Mouse (Mus musculus): ENCODE measurements around the gene Dnajb12.

The Dnajb12 gene

DNA sequence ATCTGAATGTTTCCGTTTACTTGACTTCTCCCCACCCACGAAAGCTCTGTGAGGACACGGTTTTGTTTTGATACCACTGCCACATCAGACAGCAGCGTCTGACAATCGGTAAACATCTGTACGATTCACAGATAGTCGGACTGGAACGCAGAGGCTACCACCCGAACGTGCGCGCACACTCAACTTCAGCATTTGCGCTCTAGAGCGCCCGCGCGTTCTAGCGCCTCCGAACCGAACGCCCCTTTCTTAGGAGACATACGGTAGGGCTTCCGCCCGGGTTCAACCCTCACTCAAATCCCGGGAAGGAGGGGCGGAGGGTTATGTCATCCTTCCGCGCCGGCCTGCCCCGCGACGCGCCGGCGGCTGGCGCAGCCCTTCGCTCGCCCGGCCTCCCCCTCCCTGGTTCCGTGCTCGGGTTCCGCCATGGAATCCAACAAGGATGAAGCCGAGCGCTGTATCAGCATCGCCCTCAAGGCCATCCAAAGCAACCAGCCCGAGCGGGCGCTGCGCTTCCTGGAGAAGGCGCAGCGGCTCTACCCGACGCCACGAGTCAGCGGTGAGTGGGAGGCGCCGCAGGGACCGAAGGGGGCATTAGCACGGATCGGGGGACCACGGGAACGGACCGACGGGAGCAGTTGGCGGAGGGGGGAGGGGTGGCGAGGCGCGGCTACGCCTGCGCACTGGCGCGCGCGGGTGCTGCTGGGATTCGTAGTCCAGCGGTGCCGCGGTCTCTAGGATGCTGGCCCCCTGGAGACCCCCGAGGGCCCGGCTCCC is at the start of gene Dnajb12:
Gene Dnajb12, plus strand, starts transcription at position 302 of the 774 bp plus-strand sequence.
- in situ Hi-C loops (cut with MboI, MseI): loop anchor here (10.0 kb wide), 1 partner anchor 255 kb away; no protein-coding TSS in a partner anchor

DNA sequence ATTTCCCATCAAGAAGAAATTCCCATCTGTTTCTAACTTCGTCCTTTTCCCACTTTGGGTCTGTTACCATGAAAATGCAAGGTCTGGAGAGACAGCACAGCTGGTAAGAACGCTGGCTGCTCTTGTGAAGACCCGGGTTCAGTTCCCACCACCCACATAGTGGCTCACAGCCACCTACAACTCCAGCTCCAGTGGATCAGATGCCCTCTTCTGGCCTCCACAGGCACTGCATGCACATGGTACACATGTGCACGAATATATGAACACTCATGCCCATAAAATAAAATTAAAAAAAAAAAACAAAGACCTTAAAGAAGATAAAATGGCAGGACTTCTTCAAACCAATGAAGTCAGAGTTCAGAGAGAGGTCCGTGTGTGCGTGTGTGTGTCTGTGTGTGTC is 49.5 kb upstream of the Dnajb12 start:
- in situ Hi-C loops (cut with MboI, MseI): loop anchor here (5.0 kb wide), 1 partner anchor 73 kb away; no protein-coding TSS in a partner anchor

DNA sequence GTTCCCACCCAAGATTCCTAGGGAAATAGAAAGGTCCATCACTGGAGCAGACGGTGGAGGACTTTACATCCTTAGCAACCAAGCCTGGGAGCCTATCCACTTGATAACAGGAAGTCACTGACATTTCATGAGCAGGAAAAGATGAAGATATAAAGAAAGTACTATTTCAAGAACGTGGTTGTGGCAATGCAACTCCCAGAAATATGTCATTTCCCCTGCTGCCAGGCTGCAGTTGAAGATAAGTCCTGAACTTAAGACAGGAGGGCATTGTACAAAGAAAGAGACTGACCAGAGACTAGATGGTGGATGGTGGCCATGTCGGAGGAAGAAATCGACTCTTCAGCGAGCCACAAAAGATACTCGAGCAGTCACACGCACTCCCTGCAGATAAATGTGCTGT is 47.4 kb upstream of the Dnajb12 start:
- in situ Hi-C loops (cut with MboI, MseI): no loop called here

DNA sequence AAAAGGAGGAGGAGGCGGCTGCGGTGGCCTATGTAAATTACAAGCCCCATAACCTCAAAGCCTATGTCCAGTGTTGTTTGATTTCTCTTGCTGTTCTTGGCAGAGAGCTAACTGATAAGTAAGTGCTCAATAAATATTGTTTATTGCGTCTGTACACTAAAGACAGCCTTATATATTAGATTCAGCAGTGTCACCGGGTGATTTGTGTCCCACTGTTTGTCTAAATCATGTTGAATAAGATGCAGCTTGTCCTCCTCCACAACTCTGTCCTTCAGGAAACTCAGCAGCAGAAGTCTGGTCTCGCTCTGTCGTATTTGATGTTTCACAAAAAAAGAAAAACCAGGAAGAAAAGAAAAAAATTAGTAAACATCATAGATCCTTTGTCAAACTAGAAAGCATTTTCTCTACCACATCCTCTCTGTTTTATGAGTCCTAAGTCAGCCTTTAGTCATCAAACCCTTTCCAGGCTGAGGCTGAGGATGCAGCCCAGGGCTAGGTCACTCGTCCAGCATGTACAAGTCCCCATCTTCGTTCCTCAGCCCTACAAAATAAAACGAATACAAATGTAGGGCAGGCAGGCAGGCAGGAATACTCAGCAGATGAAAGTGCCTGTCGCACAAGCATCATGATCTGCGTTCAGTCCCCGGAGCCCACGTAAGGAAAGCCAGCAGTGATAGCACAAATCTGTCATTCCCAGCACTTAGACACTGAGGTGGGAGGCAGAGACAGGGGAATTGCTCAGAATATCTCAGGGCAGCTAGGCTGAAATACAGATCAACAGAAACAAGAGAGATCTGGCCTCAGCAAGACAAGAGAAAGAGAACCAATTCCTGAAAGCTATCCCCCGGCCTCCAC is 43.8 kb upstream of the Dnajb12 start:
- in situ Hi-C loops (cut with MboI, MseI): no loop called here

DNA sequence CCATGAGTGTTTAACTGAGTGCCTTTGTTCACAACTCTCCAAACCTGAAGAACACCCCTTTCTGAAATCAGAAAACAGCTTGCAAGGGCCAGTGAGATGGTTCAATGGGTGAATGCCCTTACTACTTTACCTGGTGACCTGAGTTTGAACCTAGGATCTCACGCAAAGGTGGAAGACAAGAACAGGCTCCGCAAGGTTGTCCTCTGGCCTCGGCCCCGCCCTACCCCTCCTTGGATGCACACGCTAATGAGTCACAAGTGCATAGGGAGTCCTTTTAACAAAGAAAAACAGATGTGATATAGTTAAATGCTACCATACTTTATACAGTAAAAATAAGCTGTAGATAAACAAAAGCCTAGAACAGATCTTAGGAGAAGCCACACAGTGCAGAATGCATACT is 41.9 kb upstream of the Dnajb12 start:
- in situ Hi-C loops (cut with MboI, MseI): no loop called here

DNA sequence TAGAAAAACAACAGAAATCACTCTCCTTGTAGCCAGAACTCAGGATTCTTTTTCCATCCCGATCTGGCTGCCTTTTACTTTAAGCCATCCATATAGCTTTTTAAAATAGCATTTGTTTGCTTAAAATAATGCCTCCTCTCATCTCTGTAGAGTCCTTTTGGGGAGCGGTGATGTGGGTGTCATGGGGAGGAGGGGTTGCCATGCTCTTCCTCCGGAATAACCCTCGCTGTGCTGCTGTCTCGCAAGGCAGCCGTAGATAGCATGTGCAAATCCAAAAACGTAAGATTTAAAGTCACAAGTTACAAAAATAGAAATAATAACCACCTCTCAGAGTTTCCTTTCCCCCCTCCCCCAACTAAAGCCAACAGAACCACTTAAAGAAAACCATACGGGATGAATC is 37.9 kb upstream of the Dnajb12 start:
- in situ Hi-C loops (cut with MboI, MseI): no loop called here

DNA sequence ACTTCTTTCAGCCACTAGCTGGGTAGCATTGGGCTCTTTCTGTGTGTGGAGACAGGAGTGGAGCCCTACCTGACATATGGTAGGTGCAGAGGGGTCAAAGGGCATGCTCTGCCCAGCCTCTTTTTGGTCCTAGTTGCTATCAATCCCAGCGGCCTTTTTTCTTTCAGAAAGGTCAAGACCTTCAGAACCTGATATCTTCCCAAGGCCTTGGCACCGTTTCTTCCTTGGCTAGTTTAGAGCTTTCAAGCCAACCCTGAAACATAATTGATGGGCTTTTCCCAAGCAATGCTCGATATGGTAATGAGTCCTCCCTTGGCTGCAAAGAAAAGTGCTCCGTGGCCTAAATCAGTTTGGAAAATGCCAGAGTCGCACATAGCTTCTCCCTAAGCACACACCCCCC is 36.2 kb upstream of the Dnajb12 start:
- in situ Hi-C loops (cut with MboI, MseI): no loop called here

DNA sequence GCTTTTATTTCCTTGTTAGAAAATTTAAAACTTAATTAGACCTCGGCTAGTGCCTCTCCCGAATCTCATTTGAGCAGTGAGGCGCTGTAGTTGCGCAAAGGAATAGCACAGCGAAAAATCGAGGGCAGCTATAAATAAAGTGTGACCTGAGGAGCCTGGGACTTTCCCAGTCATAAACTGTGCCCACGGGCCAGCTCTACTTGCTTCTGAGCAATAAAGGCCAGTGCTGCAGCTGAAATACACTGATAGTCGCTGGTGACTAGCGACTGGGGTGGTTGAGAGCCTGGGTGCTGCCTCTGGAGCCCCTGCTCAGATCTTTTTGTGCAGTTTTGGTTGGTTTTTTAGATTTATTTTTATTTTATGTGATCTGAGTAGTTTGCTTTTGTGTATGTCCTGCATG is 34.7 kb upstream of the Dnajb12 start:
- in situ Hi-C loops (cut with MboI, MseI): no loop called here

DNA sequence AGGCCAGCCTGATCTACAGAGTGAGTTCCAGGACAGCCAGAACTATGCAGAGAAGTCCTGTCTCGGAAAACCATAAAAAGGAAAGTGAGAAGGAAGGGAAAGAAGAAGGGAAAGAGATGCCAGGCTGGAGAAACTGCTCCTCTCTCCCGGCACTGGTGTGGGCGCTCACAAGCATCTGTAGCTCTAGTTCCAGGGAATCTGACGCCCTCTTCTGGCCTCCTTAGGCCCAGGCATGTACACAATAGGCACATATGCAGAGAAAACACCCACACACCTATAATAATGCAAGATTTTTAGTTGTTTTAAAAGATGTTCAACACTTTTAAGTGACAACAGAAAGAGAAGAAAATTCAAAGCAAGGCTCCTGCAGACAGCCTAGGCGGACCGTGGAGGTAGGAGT is 32.9 kb upstream of the Dnajb12 start:
- in situ Hi-C loops (cut with MboI, MseI): no loop called here

DNA sequence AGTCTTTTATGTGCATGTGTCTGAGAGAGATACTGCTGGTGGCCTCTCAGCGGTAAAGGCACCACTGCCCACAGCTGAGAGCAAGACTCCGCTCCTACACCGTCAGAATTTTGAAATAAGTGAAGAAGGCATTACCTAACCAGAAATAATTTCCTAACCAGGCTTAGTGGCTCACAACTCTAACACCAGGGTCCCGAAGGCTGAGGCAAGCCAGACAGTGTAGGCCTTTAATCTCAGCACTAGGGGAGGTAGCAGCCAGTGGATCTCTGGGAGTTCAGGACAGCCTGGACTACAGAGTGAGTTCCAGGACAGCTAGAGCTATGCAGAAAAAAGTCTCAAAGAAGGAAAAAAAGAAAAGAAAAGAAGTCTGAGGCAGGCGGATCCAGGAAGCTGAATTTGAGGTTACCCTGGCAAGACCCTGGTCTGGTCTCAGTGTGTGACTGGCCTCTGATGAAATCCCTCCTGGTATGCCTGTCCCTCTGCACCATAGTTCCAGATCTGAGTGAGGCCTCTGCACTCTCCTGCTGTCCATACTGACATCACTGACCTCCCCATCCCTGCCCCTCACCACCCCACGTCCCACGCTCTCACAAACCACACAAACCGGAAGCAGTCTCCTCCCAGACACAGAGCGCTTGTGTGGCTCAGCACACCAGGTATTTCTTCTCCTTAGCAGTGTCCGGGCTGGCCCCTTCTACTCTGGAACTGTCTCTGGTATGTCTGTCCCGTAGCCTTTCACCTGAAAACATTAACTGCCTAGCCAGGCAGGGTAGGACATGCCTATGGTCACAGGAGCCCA is 31.1 kb upstream of the Dnajb12 start:
- in situ Hi-C loops (cut with MboI, MseI): no loop called here

DNA sequence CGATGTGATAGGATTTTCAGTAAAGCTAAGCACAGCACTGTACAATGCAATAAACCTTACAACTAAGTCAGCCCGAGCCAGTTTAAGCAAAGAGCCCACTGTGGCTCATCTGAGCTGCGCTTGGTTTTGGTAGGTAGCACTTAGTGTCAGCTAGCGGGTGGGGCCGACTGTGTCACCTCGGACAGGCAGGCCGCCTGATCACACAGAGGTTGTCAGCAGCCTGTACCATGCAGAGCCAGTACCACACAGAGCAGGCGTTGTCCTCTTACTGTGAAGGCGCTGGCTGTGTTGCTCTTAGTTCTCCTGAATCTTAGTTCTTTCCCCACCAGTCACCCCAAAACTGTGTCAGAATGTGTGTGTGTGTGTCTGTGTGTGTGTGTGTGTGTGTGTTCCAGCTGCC is 30.4 kb upstream of the Dnajb12 start:
- in situ Hi-C loops (cut with MboI, MseI): no loop called here

DNA sequence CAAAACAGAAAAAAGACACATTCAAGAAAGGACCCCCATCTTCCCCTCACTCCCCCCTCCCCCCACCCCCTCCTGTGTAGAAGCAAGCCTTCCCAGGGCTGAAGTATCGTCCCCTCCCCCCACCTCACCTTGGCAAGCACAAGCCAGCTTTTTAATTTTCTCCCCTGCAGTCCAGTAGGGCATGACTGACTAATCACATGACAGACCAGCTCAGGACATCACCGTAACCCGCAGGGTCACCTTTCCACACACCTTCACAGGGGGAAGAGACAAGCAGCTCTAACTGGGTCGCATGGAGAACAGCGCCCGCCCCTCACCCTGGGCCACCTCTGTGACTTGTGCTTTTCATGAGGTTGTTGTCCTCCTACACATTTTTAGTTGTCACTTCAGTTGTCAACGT is 30.0 kb upstream of the Dnajb12 start:
- in situ Hi-C loops (cut with MboI, MseI): no loop called here

DNA sequence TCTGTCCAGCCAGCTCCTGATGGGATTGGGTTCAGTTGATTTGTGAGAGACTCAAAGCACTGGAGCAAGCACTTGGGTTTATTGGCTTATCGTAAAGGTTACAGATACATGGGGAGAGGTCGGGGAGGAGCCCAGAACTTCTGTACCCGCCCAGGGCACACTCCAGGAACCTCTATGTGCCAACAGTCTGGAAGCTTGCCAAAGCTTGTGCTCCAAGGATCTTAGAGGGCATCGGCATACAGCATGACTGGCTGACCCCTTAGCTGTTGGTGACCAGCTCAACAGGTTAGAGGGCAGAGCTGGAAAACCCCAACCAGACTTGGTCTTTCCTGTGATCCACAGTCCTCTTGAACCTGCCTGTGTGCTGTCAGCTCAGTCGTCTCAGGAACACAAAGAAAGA is 22.2 kb upstream of the Dnajb12 start:
- in situ Hi-C loops (cut with MboI, MseI): no loop called here

DNA sequence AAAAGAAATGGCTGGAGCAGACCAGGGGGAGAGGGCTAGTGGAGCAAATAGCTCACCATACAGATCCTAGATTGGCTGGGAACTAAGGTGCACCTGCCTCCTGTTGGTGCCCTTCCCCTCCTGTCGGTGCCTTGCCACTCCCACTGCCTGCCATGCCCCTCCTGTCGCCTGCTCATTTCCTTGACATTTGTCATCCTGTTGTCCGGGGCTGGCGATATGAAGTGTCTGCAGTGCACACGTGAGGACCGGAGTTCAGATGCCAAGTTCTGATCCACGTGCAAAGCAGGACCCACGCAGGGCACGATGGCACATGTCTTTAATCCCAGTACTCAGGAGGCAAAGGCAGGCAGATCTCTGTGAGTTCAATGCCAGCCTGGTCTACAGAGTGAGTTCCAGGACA is 18.7 kb upstream of the Dnajb12 start:
- in situ Hi-C loops (cut with MboI, MseI): no loop called here

DNA sequence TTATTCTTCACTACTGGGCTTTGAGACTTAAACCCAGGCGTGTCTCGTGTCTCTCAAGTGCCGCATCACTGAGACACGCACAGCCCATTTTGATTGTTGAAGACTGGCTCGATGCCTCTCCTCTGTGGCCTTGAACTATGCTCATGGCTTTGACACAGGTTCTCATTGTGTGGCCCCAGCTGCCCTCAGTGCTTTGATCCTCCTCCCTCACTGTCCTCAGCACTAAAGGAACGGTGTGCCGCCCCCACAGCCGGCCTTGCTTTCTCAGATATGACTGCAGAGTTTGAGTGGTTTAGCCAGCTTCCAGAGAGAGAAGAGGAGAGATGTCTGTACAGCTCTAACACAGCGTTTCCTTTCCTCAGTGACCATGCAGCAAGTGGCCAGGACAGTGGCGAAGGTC is 18.2 kb upstream of the Dnajb12 start:
- in situ Hi-C loops (cut with MboI, MseI): no loop called here

DNA sequence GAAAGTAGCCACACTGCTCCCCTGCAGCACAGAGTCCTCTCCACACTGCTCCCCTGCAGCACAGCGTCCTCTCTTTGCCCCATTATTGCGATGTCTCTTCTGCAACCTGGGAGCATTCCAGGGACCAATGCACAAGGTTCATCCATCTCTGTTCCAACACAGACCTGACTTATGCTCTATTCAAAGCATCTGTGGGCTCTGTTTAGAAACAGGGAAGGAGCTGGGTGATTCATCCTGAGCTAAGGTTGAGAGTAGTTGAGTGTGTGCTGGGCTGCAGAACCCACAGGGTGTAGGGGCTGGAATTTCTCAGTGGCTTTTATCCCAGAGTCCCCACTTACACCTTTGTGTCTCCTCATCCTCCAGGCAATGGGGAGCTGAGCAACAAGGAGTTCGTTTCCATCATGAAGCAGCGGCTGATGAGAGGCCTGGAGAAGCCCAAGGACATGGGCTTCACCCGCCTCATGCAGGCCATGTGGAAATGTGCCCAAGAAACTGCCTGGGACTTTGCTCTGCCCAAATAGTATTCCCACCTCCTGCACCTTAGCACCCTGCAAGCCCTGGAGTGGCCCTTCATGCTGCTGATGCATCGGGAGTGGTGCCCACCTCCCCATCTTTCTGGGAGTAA is 16.4 kb upstream of the Dnajb12 start:
- in situ Hi-C loops (cut with MboI, MseI): no loop called here

DNA sequence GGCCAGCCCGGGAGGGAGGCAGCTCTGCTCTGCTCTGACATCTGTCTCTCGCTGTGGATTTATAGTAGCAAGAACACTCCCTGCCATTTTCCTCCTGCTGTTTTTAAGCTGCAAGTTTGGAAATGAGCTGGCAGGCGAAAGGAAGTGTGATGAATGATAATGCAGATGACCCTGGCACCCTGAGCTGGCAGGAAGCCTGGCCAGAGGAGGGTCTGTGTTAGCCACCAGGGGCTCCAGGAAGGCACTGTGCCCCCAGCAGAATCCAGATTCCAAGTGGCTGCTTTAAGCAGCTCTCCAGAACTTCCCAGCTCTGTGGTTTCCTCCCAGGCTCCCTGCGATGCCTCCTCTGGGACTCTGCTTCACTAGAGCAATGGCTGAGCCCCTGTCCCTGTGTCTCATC is 15.7 kb upstream of the Dnajb12 start:
- in situ Hi-C loops (cut with MboI, MseI): no loop called here

DNA sequence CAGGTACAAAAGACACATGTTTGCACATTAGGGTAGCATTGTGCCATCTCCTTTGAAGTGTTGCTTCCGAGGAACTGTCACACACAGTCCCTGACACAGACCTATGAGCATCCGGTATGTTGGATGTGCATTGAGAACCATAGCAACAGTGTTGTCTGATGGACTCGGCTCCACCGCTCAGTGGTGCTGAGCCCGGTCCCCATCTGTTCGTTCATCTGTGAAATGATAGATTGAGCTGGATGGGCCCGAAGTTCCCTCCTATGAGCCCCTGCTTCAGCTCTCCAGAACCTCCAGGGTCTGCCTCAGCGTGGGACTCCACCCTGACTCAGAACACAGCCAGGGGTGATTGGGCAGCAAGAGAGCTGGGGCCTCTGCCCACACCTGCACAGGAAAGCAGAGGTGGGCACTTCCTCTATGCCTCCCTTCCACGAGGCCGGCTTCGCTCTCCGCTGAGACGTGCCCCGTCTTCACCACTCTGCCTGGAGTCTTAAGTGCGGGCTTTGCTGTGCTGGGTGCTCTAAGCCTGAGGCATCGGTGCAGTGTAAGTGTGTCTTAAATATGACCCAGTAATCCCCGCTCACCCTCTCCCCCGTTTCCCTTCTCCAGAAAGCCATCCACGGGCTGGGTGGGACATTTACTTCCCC is 15.0 kb upstream of the Dnajb12 start:
- in situ Hi-C loops (cut with MboI, MseI): no loop called here

DNA sequence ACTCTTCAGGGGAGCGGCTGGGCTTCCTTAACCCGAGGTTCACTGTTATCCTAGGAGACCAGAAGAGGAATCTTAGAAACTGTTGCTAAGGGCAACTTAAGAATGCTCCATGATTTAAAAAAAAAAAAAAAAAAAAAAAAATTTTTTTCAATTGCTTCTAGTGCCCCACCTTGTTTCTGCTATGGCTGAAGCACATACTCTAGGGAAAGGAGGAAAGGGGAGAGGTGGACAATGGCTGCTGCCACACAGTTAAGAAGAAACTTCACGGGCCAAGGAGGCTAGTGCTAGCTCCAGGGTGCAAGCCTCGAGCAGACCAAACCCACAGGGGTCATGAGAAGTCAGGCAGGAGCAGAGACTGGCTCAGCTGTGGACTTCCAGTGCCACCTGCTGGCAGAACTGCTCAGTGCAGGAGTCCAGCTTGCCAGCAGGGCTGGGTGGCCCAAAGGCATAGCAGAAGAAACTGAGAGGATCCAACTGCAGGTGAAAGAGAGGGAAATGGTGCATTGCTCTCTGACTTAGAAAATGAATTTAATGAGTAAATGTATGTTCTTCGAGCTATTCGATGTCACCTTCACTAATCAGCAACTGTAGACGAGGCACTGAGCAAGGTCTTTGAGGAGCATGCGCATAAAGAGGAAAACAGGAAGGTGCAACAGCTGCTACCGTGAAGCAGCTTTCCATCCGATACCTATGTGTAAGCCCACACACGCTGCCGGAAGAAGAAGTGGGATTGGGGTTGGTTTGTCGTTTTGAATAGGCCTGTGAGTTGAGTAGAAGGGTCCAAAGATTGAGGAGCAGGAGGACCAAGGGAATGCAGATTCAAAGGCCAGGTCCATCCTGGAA is 14.3 kb upstream of the Dnajb12 start:
- in situ Hi-C loops (cut with MboI, MseI): loop anchor here (5.0 kb wide), 1 partner anchor 568 kb away; no protein-coding TSS in a partner anchor

DNA sequence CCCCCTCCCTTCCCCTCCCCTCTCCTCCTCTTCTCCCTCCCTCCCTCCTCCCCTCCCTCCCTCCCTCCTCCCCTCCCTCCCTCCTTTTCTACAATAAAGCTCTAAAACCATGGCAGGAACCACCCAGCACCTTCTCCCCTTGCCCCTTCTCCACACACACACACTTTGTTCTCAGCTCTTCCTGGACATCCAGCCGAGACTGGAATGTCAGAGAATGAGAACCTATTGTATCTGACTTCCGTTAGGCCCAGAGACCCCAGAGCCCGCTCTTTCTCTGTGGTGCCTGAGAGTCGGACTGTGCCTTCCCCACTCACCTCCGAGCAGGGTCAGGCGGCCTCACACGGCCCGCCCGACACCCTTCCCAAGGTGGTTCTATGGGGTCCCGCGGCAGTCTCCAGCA is 11.1 kb upstream of the Dnajb12 start:
- in situ Hi-C loops (cut with MboI, MseI): loop anchor here (5.0 kb wide), 1 partner anchor 571 kb away; no protein-coding TSS in a partner anchor
